Mouse (Mus musculus) megakaryocyte, adult 5-6 weeks (primary cell): Measurements from ENCODE around the gene Cacng2. TPM values are rescaled to one million over a fixed set of nuclear protein-coding genes. Genes with fewer than 3 reads are reported as not detected.
"Not testable (repeated sequence)": the region's sequence is repeated elsewhere in the genome, so short reads cannot be mapped to it uniquely, and the experiment has no call there.

Experiments
- ATAC-seq: 2 replicates; pipeline ENCODE4 v1.8.0; 2016; ENCODE audit warnings: mild to moderate bottlenecking, inconsistent platforms; ENCODE audit not compliant: poor library complexity, severe bottlenecking
- total RNA-seq, 2 experiments: library from RNA; stranded (forward) in 1 of 2; stranded (reverse) in 1 of 2; fragments of 153-499, 151-499 nt in 1 of 2; fragments of 221-1000, 200-1000 nt in 1 of 2; gene quantifications; 2 replicates each; pipeline versions ENCODE4 v1.2.3 to v1.2.4; 2015 to 2017

The Cacng2 gene
- total RNA-seq, 2 experiments from 2014 or later, result not detected

DNA sequence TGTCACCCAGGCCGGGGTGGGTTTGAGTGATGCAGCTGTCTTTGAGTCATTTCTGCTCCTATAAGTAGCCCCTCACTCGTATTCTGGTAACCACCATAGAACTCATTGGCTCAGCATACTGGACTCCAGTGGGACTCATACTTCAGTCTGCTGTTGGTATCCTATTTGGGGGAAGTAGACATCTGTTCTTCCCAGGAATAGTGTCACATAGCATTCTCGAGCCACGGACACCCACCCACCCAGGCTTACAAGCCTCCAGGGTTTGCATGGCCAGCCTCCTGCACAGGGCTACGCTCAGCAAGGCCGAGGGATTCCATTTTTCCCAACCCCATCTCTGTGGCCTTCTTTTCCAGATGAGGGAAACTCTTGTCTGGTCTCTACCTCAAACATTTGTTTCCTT lies 93.3 kb downstream of the Cacng2 start:
- ATAC-seq, result no peak

DNA sequence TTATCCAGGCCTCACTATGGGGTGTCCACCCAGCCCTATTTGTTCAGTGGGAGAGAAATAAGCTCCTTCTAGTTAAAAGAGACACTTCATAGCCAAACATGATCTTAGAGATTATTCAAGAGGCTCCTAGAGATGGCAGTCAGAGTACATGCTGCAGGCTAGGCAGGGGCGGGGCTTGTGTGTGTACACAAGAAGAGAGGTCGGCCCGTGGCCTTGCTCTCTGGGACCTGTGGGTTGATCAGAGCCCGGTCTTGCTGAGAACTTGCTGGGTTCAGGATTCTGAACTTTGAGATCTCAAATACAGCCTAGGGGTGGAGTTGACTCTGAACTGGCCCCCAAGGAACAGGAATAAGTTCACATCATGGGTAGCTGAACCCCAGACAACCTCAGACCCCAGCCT lies 95.6 kb downstream of the Cacng2 start:
- no peak for ATAC-seq

DNA sequence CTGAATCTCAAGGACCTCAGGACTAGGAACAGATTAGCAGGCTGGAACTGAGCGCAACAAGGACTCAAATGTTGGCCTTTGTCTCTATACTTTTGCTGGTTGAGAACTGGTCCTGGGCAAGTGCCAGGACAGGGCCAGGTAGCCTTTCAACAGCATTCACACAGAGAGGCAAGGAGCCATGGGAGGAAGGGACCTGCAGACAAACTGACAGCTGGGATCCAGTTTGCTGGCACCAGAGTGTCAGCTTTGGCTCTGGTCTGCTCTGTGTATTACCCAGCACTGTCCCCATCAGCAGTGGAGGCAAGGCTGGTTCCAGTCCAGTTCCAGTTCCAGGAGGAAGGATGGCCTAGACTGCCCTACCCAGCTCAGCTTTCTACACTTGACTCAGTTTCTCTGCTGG lies 105.8 kb downstream of the Cacng2 start:
- ATAC-seq, result no peak

DNA sequence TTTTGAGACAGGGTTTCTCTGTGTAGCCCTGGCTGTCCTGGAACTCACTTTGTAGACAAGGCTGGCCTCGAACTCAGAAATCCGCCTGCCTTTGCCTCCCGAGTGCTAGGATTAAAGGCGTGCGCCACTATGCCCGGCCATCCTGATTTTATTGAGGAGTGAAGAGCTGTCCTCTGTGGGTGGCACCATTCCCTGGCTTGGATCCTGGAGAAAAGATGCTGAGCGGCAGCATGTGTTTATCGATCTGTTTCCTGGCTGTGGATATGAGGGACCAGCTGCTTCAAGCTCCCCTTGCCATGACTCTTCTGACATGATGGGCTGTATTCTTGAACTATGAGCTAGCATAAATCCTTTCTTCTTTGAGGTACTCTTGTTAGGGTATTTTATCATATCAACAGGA lies 111.6 kb downstream of the Cacng2 start:
- not testable (repeated sequence) for ATAC-seq

DNA sequence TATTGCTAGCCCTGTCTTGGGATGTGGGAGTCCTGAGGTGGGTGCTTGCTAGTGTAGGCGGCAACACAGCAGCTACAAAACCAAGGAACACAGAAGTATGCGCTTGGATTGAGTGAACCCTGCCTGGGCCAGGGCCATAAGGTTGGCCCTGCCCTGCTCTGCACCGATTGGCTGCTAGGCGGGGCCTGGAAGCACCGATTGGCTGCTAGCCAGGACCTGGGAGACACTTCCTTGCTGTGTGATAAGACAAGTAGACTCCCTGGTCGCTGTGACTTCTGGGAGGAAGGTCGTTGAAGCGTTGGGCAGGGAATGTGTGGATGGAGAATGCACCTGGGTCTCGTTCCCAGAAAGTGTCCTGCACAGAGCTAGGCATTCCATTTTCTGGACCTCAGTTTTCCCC lies 115.9 kb downstream of the Cacng2 start:
- ATAC-seq, result no peak

DNA sequence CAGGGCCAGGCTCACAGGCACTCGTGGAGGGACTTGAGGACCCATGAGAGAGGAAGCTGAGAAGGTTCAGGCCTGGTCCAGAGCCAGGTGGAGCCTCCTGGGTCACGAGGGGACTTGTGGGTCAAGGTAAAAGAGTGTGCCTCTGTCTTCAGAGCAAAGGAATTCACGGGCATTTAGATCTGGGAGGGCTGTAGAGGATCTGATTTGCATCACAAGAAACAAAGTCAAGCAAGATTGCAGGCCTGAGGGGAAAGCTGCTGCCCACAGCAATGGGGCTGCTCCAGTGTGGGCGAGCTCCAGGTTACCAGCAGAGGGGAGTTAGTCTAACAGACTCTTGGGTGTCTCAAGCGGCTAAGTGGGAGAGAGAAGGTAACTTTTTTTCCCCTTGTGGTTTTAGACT lies 118.4 kb downstream of the Cacng2 start:
- ATAC-seq, result no peak

DNA sequence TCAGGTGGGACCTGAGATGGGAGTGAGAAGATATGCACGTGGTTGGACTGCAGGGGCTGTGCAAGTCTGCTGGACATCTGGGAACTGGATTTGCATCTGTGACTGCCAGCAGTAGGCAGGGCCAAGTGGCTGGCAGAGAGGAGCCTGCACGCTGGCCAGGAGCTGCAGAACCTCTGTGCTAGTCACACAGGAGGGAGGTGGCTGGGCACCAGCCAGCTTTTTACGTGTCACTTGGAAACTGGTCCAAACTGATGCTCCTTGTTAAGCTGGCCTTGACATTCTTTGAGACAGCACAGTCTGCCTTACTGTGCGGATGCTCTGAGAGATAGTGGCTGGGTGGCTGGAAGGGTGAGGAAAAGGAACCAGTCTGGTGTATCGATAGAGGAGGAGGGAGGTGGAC lies 131.3 kb downstream of the Cacng2 start:
- ATAC-seq, result no peak

DNA sequence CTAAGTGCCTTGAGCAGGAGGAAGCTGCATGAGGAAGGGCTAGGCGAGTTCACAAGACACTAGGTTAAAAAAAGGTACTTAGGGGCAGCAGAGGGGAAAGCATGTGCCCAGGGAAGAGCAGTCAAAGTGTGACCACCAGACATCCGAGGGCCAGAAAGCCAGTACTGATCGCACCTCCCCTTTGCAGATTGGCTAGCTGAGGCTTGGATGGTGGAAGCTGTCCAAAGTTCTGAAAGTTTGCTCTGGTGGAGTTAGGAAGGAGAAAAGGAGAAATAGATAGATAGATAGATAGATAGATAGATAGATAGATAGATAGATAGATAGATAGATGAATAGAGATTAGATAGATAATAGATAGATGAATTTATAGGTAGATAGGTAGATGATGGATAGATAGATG lies 136.4 kb downstream of the Cacng2 start:
- no peak for ATAC-seq

DNA sequence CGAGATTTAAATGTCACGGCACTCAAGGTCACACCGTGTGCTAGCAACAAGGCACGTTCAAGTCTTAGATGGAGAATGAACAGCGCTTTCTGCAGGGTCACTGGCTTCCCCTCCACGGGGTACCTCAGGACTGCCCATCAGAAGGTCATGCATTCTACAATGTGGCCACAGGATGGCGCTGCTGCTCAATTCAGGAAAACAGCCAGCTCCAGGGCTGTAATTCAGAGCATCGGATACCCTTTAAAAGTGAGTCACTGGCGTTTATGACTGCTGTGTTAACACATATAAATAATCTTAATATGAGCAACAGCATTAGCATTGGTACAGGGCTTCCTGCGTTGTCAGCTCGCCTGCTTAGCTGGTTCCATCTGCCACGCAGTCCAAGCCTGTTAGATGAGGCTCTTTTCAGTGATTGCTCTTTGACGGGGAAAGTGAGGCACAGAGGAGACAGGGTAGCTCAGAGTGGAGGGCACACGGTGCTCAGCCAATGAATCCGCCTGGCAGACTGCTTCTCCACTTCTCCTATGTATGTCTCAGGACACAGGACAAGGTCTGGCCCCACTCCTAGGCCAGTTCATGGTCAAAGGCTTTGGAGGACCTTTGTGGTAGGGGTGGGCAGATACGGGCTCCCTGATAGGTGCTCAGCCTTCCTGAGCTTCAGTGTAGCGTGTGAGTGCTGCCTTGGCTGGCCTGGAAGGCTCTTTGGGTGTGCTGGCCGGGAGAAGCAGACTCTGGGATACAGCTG lies 137.5 kb downstream of the Cacng2 start:
- peak; percentile 59 for ATAC-seq

DNA sequence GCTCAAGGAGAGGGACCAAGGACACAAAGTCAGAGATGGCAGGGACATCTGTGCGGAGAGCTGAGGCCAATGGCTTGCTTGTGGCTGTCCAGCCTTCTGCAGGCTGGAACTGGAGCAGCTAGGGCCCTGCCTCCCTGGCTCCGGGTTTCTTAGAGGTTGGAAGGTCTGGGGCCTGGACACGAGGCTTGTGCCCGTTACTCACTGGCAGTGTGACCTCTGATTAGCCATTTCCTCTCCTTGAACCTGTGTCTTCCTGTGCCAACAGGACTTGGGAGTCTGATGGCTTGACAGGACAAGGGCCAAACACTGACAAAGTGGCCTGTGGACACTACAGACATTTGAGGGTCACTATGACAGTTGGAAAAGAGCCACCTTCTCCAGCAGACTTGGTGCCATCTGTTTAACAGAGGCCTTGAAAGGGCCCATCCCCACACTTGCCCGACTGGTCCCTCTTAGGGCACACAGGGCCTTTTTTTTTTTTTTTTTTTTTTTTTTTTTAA lies 138.6 kb downstream of the Cacng2 start:
- no peak for ATAC-seq

DNA sequence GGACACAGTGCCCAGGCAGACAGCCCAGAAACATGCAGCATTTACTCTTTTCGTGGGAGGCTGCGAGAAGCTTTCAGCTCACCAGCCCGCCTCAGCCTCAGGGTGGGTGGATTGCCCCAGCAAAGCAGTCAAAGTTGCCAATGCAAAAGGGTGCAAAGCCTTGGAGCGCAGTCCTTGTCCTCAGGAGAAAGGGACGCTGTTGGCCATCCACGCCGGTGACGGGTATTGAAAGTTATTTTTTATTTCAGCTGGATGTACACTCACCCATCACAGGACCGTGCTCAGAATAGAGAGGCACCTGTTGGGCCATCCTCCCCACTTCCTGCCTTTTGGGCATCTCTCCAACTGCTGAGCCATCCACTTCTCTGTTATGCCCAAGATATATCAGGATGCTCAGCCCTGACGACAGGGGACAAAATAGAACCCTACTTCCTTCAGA lies 140.4 kb downstream of the Cacng2 start:
- ATAC-seq, result no peak

DNA sequence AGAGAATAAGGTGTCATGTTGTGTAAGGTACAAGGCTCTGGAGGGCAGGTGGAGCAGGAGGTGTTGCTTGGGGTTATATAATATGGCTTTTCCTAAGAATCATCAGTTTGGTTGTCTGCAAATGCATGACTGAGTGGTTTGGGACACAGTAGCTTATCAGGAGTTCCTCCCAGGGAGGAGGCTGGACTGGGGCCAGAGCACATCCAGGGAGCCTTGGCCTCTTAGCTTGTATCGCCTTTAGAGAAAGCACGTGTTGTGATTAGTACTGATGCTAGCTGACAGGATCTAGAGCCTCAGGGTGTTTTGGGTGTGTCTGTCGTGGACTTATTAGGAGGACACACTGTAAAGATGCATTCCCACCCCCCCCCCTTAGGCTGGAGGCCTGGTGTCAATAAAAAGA lies 142.2 kb downstream of the Cacng2 start:
- ATAC-seq, result no peak

DNA sequence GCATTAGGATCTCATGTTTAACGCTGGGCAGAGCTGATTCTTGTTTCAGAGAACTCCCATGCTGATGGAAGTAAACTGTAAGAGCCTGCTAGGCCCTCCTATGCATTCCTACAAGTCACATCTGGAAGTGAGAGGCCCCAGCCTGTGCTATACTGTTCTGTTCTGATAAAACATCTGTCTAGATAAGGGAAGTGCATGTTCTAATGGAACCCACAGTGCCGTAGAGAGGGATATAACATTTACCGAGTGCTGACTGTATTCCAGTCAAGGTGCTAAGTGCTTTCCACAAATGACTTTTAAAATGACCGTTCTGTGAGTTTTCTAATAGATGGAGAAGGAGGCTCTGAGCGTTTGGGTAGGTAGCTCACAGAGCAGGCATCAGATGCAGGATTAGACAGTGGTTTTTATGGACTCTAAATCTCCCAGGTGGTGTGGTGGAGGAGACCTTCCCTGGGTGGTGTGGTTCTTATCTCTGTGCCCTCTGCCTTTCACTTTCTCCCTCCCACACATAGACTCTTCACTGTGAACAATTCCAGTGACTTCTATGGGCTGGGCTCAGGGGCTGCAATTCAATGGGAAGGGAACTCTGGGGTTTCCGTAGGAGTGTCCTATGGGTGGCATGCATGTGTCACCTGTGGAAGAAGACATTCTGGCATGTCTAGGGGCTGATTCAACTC lies 145.5 kb downstream of the Cacng2 start:
- ATAC-seq, result no peak

DNA sequence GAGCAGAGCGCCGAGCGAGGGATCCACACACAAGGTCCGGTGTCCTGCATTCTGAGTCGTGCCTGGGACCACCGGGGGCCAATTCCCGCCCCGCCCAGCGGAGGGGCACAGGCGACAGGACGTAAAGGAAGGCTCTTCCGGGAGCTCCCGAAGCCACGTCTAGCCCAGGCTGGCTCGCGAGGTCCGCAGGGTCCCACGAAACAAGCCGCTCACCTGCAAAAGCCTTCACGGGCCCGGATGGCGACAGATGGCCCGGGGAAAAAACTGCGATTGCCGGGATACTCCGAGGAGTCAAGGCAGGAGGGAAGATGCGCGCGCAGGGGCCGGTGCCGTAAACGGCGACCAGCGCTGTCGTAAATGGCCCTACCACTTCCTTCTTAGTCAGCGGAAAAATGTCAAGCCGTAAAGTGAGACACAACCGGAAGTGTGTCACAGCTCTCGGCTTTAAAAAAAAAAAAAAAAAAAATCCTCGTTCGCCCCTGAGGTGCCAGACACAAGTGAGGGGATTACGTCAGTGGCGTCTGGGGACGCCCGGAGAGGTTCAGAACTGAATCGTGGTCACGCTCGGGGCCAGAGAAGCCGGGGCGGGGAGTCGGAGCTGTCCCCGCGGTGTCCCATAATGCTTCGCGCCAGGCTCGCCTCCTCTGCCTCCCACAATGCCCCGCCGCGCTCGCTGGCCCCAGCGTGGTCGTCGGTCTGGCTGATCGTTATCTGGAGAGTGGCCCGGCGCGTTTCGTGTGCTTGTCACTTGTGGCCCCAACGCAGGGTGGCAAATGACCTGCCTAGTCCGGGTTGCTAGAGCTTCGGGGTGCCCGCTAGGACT lies 149.1 kb downstream of the Cacng2 start, which contains the start of gene Eif3d:
TSS of gene Eif3d (minus strand) at position 344 of the 823 bp plus-strand sequence.
- peak; percentile 93 for ATAC-seq

DNA sequence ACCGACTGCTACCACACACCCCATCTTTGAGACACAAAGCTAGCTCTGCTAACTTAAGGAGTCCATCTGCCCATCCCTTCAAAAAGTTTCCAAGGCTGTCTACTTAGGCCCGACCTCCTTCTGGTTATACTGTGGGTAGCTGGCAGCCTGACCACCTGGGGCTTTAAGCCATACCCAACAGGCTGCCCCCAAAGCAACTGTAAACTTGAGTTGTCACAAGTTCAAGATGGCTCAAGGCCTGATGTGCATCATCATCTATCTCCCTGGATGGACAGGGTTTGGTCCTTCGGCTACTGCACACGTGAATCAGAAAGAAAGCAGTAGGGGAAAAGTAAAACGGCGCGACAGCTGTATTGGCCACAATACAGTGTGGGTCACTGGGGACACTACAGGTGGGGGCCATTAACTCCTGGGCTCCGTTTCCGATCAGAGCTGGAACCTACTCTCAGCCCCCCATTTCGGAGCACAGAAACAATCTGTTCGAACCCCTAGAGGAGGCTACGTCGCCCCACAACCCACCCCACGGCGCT lies 149.8 kb downstream of the Cacng2 start:
- no peak for ATAC-seq

DNA sequence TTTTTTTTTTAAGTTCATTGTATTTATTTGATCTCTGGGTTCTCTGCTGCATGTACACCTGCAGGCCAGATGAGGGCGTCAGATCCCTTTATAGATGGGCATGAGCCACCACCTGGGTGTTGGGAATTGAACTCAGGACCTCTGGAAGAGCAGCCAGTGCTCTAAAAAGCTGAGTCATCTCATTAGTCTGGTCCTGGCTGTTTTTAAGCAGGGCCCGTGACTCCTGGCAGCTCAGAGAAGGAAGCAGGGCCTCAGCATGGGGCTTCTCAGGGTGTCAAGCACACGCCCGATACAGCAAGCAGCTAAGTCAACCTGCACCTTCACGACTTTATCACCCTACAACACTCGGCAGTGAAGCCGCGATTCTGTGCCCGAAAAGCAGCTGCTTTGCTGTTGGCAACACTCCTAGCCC lies 154.7 kb downstream of the Cacng2 start:
- ATAC-seq, result no peak

DNA sequence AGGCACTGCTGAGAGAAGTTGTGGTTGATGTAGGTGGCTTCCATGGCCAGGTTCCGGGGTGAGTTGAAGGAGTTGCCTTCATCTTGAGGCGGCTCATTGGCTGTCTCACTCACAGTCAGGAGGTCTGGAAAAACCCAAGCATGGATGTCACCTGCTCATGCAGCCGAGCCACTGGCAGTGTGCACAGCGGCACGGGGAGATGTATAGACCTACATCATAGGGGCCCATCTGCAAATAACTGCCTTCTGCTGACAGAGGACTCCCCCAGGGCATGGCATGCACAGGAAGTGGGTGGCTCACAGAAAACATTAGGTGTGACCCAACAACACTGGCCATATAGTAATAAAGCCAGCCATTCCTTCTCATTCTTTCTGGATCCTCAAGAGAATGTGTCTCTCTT lies 157.4 kb downstream of the Cacng2 start:
- ATAC-seq, result no peak

DNA sequence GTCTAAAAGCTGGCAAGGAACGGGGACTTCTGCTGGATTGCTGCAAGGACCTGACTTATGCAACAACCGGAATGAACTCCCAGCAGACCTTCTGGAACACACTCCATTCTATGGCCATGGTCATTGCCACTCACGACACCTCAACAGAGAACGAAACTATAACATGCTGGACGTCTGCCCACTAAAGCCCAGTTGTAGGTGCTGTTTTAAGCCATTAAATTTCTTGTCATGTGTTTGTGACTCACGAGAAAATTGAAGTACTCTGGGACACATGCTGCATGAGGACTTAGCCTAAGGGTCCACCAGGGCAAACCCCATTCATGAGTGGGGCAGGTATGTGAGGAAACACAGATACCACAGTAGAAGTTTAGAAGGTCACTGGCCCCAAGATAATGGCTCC lies 159.1 kb downstream of the Cacng2 start:
- no peak for ATAC-seq

DNA sequence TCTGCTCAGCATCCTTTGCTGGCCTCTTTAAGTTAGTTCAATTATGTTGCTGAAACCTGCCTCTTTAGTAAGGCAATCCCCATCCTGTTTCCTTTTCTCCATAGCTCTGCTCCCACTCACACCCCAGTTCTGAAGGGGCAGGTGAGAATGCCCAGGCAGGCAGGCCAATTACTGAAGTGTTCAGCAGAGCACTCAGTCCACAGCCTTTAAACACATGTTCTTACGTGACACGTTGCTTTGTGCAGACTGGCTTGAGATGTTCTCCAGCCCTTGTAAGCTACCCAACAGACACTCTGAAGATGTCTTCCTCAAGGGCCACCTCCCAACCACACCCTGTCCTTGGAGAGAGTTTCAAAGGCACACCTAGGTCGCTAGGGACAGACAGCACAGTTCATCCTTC lies 161.8 kb downstream of the Cacng2 start:
- ATAC-seq, result no peak

DNA sequence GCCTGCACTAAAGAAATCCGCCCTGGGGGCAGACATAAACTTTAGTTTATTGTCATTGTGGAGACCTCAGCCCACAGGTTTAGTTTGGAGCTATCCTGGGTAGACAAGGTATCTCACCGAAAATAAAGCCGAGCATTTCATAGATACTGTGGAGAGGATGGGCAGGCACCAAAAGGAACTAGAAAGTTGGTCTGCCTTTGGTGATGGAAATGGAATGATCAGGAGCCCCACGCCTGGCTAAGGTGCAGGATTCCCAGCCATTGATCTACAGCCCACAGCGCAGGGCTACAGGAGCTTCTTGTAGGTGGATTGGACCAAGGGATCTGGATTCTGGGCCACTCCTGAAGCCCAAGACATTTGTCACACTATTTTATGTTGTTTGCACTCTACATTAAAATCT lies 162.2 kb downstream of the Cacng2 start:
- no peak for ATAC-seq

DNA sequence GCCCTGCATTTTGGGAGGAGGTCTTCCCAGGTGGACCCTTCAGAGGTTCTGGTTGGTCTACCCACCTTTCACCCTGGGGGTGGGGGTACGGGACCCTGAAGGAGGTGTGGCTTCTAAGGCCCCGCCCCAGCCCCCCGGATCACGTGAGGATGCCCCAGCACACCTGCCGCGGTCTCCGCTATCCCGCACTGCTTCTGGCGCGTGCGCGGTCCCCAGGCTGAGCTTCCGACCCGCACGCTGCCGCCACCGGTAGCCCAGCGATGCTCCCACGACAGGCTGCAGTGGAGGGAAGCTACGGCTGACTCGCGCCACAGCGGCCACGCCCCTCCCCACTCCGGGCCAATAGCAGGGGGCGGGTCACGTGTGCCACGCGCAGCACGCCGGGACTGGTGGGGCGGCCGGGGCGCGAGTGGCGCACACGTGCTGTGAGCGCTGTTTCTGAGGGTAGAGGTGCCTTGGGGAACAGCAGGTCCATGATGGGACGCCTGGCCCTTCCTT lies 163.4 kb downstream of the Cacng2 start, which contains the start of gene Foxred2:
TSS of gene Foxred2 (minus strand) at position 319 of the 498 bp plus-strand sequence.
- peak; percentile 100 for ATAC-seq
